Mouse (Mus musculus) hindbrain, embryonic 11.5 days (tissue): Measurements from ENCODE around the gene Loxl1. TPM values are rescaled to one million over a fixed set of nuclear protein-coding genes. Genes with fewer than 3 reads are reported as not detected.

Source experiments
- ATAC-seq: fragments of 200-750 bp; cut with Nextera tagmentation; 2 replicates; pipeline ENCODE4 v1.8.0; 2017; ENCODE audit warnings: mild to moderate bottlenecking, moderate TSS enrichment, moderate library complexity; ENCODE audit not compliant: low FRiP score
- DNase-seq: peaks from one replicate; pipeline ENCODE4 v3.0.0-alpha.2; 2015; ENCODE audit warnings: low spot score
- H3K27ac ChIP-seq: fragments of 300-500 bp; sonication (generic); 2 replicates; pipeline ENCODE4 v1.5.1; 2014; ENCODE audit warnings: mild to moderate bottlenecking, low read depth, low read length
- H3K27me3 ChIP-seq: fragments of 300-500 bp; sonication (generic); 2 replicates; pipeline ENCODE4 v1.6.1; 2014; ENCODE audit warnings: mild to moderate bottlenecking, low read length, moderate library complexity, mixed read lengths; ENCODE audit not compliant: control insufficient read depth, insufficient read depth
- H3K36me3 ChIP-seq: fragments of 300-500 bp; sonication (generic); 2 replicates; pipeline ENCODE4 v1.6.1; 2014; ENCODE audit warnings: mild to moderate bottlenecking, low read length, moderate library complexity, mixed read lengths; ENCODE audit not compliant: control insufficient read depth, insufficient read depth
- H3K4me1 ChIP-seq: fragments of 300-500 bp; sonication (generic); replicated peaks from 2 replicates; pipeline ENCODE4 v1.6.1; 2014; ENCODE audit warnings: low read length, mixed read lengths; ENCODE audit not compliant: control insufficient read depth, insufficient read depth
- H3K4me2 ChIP-seq: fragments of 300-500 bp; sonication (generic); replicated peaks from 2 replicates; pipeline ENCODE4 v1.6.1; 2014; ENCODE audit warnings: mild to moderate bottlenecking, low read depth, low read length
- H3K4me3 ChIP-seq: fragments of 300-500 bp; sonication (generic); 2 replicates; pipeline ENCODE4 v1.5.1; 2014; ENCODE audit warnings: low read depth, low read length
- H3K9ac ChIP-seq: fragments of 300-500 bp; sonication (generic); 2 replicates; pipeline ENCODE4 v1.6.1; 2014; ENCODE audit warnings: low read depth, low read length
- H3K9me3 ChIP-seq: fragments of 300-500 bp; sonication (generic); 2 replicates; pipeline ENCODE4 v1.6.1; 2016; ENCODE audit warnings: low read length; ENCODE audit not compliant: control insufficient read depth
- WGBS: fragments of 180-500 bp; shearing (Covaris S2); extraction: QIAGEN DNeasy Blood & Tissue Kit; methylation state at CpG from one replicate; pipeline ENCODE4 v1.1.7; 2014; 5-methylcytosine and 5-hydroxymethylcytosine counted together
- polyA plus RNA-seq: library from polyadenylated mRNA; unstranded; fragments of >200 nt; fragmentation: Nextera tagmentation; extraction: Ambion mirVana; gene quantifications from 2 replicates; pipeline ENCODE4 v1.2.1, GENCODE M21; 2014

The Loxl1 gene
- polyA plus RNA-seq, 1 experiment from 2014 or later = 11.0 TPM

DNA sequence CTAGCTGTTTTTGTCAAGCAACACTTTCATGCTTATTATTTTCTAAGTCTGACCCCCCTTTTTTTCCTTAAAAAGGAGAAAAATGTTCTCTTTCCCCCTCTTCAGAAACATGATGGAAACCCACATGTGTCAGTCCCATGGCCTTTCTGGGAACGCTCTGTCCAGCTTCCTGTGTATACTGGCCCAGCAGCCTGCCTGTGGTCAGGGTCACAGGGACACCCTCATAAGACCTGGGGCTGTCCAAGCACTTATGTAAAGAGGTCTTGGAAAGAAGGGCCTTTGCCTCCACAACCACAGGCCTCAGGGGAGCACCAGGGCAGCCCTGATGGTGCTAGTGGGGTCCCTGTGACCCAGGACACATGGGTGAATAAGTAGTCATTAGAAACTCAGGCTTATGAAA, 23.9 kb downstream of the Loxl1 start:
- Histone ChIP-seq H3K9ac (no peak overlapping the region), H3K27ac (no peak overlapping the region), H3K36me3 (no peaks in the 10 kb centered on the region), H3K4me3 (no peak overlapping the region), H3K4me2 (no peak overlapping the region), H3K27me3 (no peaks in the 10 kb centered on the region), H3K9me3 (no peaks in the 10 kb centered on the region), H3K4me1 (no peaks in the 10 kb centered on the region)
- WGBS = 67% methylated on average over 1 of the region's 1 CpGs
- DNase-seq = no peak
- ATAC-seq = no peak

- DNase-seq (no peak), ATAC-seq (no peak)
- Histone ChIP-seq H3K36me3 (no peaks in the 10 kb centered on the region), H3K4me3 (no peak overlapping the region), H3K4me1 (no peaks in the 10 kb centered on the region), H3K27me3 (no peaks in the 10 kb centered on the region), H3K27ac (no peak overlapping the region), H3K4me2 (no peak overlapping the region), H3K9me3 (no peaks in the 10 kb centered on the region), H3K9ac (no peak overlapping the region)
- 81% methylated on average over 7 of the region's 7 CpGs for WGBS
Observed at GRCm38 (mm10) chr9:58283431-58283830, 29.6 kb downstream of the Loxl1 start.

DNA sequence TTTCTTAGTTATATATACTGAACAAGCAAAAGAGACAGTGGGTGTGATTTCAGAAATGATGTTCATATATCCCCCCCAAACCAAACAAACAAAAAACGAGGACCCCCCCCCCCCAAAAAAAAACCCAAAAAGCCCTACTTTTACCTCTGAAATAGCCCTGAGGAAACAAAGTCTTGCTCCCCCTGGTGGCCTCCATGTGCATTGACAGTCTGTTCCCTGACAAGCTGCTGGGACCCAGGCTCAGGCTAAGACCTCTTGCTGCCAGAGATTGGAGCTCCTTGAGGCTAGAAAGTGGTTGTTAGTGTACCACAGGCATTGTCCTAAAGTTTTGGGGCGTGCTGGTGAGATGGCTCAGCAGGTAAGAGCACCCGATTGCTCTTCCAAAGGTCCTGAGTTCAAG, 31.4 kb downstream of the Loxl1 start:
- Histone ChIP-seq H3K27me3 (no peaks in the 10 kb centered on the region), H3K9ac (no peak overlapping the region), H3K27ac (no peak overlapping the region), H3K36me3 (no peaks in the 10 kb centered on the region), H3K4me2 (no peak overlapping the region), H3K4me1 (no peaks in the 10 kb centered on the region), H3K4me3 (no peak overlapping the region), H3K9me3 (no peaks in the 10 kb centered on the region)
- peak; percentile 64 for DNase-seq
- 52% methylated on average over 3 of the region's 3 CpGs for WGBS
- no peak for ATAC-seq

DNA sequence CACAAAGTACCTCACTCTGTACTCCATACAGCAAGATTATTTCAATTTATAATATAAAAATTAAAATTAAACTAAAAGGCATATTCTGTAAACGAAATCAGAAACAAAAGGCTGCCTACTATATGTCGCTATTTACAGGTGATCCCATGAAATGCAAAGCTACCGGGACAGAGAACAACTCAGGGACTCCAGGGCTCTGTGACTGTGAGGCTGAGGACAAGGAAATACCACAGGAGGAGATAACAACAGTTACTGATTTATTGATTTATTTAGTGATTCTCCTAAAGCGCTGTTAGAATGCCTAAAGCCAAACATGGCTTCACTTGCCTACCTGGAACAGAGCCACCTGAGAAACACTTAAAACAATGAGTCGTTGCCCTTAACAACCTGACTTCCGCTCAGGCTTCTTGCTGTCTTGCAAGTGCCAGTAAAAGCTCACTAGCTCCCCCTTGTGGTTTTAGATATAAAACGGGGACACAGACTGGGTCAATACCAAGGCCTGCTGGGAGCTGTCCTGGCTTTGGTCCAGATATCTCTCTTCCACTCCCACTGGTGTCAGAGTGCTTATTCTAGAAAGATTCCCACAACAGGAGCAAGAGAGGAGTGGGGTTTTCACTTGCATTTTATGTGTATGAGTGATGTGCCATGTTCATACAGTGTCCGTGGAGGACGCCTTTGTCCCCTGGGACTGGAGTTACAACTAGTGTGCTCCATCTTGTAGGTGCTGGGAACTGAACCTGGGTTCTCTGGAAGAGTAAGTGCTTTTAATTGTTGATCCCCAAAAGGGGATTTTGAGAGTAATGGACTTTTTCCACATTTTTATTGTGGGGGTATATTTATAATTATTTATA, 32.5 kb downstream of the Loxl1 start:
- WGBS = 38% methylated on average over 9 of the region's 9 CpGs
- ATAC-seq = no peak

DNA sequence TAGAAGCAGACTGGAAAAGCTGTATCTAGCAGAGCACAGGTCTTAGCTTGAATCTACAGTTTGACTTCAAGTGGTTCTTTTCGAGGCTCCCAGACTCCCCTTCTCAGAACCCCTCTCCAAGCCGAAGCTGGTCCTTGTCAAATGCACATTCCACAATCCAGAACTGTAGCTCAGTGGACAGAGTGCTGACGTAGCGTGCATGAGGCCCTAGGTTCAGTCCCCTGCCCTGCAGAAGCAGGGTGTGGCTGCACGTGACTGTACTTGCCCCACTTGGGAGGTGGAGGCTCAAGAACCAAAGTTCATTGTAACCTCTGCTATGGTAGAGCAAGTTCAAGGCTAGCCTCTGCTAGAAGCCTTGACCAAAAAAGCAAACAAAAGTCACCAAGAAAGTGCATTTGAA, 33.2 kb downstream of the Loxl1 start:
- DNase-seq = no peak
- no peak overlapping the region for H3K4me2 ChIP-seq
- ATAC-seq = no peak
- no peaks in the 10 kb centered on the region for H3K36me3 ChIP-seq
- no peak overlapping the region for H3K4me3 ChIP-seq
- no peaks in the 10 kb centered on the region; the same call in 1 of the 2 replicates for H3K4me1 ChIP-seq
- H3K27me3 ChIP-seq = no peaks in the 10 kb centered on the region
- H3K9me3 ChIP-seq = no peaks in the 10 kb centered on the region
- WGBS = 73% methylated on average over 5 of the region's 5 CpGs
- H3K27ac ChIP-seq = no peak overlapping the region
- no peak overlapping the region for H3K9ac ChIP-seq

More for the DNA sequence above, 32.5 kb downstream of the Loxl1 start:
- H3K4me2 ChIP-seq = no peak overlapping the region
- H3K27ac ChIP-seq = no peak overlapping the region
- peak; percentile 86 for DNase-seq
- no peak overlapping the region for H3K9ac ChIP-seq
- no peaks in the 10 kb centered on the region for H3K27me3 ChIP-seq
- no peaks in the 10 kb centered on the region for H3K9me3 ChIP-seq
- H3K4me1 ChIP-seq = no peaks in the 10 kb centered on the region
- H3K36me3 ChIP-seq = no peaks in the 10 kb centered on the region
- no peak overlapping the region for H3K4me3 ChIP-seq

- ATAC-seq (no peak), DNase-seq (no peak)
- Histone ChIP-seq H3K9ac (no peak overlapping the region), H3K27ac (no peak overlapping the region), H3K4me2 (no peak overlapping the region), H3K9me3 (no peaks in the 10 kb centered on the region), H3K36me3 (no peaks in the 10 kb centered on the region), H3K27me3 (no peaks in the 10 kb centered on the region), H3K4me1 (no peaks in the 10 kb centered on the region; the same call in 1 of the 2 replicates), H3K4me3 (no peak overlapping the region)
- WGBS = 47% methylated on average over 4 of the region's 4 CpGs
Observed at GRCm38 (mm10) chr9:58278821-58279723, 33.9 kb downstream of the Loxl1 start.

DNA sequence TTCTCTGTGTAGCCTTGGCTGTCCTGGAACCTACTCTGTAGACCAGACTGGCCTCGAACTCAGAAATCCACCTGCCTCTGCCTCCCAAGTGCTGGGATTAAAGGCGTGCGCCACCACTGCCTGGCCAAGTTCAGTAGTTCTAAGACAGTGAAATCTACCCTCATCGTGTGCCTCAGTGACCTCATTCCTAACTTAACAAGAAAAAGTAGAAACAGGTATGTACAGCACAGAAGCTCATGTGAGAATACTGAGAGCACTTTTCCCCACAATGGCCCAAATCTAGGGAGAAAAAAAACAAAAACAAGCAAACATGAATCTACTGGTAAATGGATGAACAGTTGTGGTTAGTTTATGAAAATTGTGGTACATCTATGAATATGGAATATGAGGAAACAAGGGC, 34.7 kb downstream of the Loxl1 start:
- no peak for ATAC-seq
- H3K4me2 ChIP-seq = no peak overlapping the region
- no peak overlapping the region for H3K27ac ChIP-seq
- WGBS = 90% methylated on average over 4 of the region's 4 CpGs
- no peak overlapping the region for H3K4me3 ChIP-seq
- no peak for DNase-seq
- no peaks in the 10 kb centered on the region for H3K9me3 ChIP-seq
- no peaks in the 10 kb centered on the region for H3K36me3 ChIP-seq
- H3K9ac ChIP-seq = no peak overlapping the region
- H3K27me3 ChIP-seq = no peaks in the 10 kb centered on the region
- no peaks in the 10 kb centered on the region; the same call in 1 of the 2 replicates for H3K4me1 ChIP-seq

DNA sequence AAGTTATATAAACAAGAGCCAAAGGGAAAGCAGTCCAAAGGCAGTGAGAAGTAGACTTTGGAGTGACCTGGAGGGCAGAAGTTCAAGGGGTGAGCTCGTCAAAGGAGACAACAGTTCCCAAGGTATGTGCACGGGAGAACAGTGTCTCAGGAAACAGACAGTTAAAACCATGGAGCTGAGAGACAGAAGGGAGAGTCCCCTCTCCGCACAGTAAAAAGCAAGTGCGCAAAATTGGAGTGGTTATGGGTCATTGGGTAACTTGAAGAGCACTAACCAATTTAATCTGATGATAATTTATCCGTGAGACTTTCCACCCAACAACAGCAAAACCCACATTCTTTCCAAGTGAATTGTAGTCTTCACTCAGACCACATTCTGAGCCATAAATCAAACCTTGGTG, 36.6 kb downstream of the Loxl1 start:
- H3K27ac ChIP-seq = no peak overlapping the region
- H3K4me1 ChIP-seq = no peaks in the 10 kb centered on the region; the same call in 1 of the 2 replicates
- 48% methylated on average over 5 of the region's 5 CpGs for WGBS
- H3K27me3 ChIP-seq = no peaks in the 10 kb centered on the region
- DNase-seq = no peak
- no peak overlapping the region for H3K9ac ChIP-seq
- no peaks in the 10 kb centered on the region for H3K36me3 ChIP-seq
- ATAC-seq = no peak
- H3K4me2 ChIP-seq = no peak overlapping the region
- H3K4me3 ChIP-seq = no peak overlapping the region
- no peaks in the 10 kb centered on the region for H3K9me3 ChIP-seq
